Mouse (Mus musculus) CD4-positive, CD25-positive, alpha-beta regulatory T cell, adult 4 months (primary cell): ENCODE data around the gene Kiss1r. TPM values are rescaled to one million over a fixed set of nuclear protein-coding genes. Genes with fewer than 3 reads are reported as not detected.

ENCODE experiments used
- polyA plus RNA-seq, 2 experiments: library from polyadenylated mRNA; unstranded; fragments of 100-300 nt; shearing (Covaris generic); gene quantifications; one replicate each; pipeline ENCODE4 v1.2.1; 2017

The Kiss1r gene
- polyA plus RNA-seq, 2 experiments from 2014 or later: 0.09 TPM; not detected in 1

Other genes starting within 250 kb of the Kiss1r start
- gene Tpgs1, start 247.6 kb upstream of the Kiss1r start, polyA plus RNA-seq: 10 to 100 TPM; 16.6 to 19.5 TPM
- 10 to 100 TPM; 20.8 to 27.3 TPM for gene Cdc34, start 234.8 kb upstream of the Kiss1r start, polyA plus RNA-seq
- gene Gzmm, start 228.0 kb upstream of the Kiss1r start, polyA plus RNA-seq: 1 to 10 TPM in 1 of 2 experiments, under 1 TPM in 1; 0.49 to 1.1 TPM
- 100 to 1,000 TPM; 127 to 129 TPM for gene Bsg, start 212.5 kb upstream of the Kiss1r start, polyA plus RNA-seq
- gene Hcn2, start 200.3 kb upstream of the Kiss1r start, polyA plus RNA-seq: not detected
- 10 to 100 TPM; 18.0 to 23.4 TPM for gene Polrmt, start 170.4 kb upstream of the Kiss1r start, polyA plus RNA-seq
- gene Fgf22, start 161.9 kb upstream of the Kiss1r start, polyA plus RNA-seq: not detected
- 1 to 10 TPM; 3.4 to 3.5 TPM for gene Rnf126, start 150.0 kb upstream of the Kiss1r start, polyA plus RNA-seq
- under 1 TPM in 1 of 2 experiments, not detected in 1; 0.53 TPM for gene Fstl3, start 139.7 kb upstream of the Kiss1r start, polyA plus RNA-seq
- not detected for gene Prss57, start 126.0 kb upstream of the Kiss1r start, polyA plus RNA-seq
- under 1 TPM in 1 of 2 experiments, not detected in 1; 0.23 TPM for gene Palm, start 123.4 kb upstream of the Kiss1r start, polyA plus RNA-seq
- gene Misp, start 96.0 kb upstream of the Kiss1r start, polyA plus RNA-seq: under 1 TPM in 1 of 2 experiments, not detected in 1; 0.27 TPM
- 100 to 1,000 TPM; 103 to 274 TPM for gene Ptbp1, start 62.5 kb upstream of the Kiss1r start, polyA plus RNA-seq
- gene Prtn3, start 42.5 kb upstream of the Kiss1r start, polyA plus RNA-seq: not detected
- 1 to 10 TPM; 2.1 to 4.5 TPM for gene Plppr3, start 42.3 kb upstream of the Kiss1r start, polyA plus RNA-seq
- not detected for gene Elane, start 30.7 kb upstream of the Kiss1r start, polyA plus RNA-seq
- not detected for gene Cfd, start 26.1 kb upstream of the Kiss1r start, polyA plus RNA-seq
- 1 to 10 TPM; 5.0 to 7.7 TPM for gene Med16, start 8.0 kb upstream of the Kiss1r start, polyA plus RNA-seq
- gene Gm26602, start 6.1 kb upstream of the Kiss1r start, polyA plus RNA-seq: not detected
- 100 to 1,000 TPM in 1 of 2 experiments, 10 to 100 TPM in 1; 93.5 to 104 TPM for gene R3hdm4, start 4.2 kb downstream of the Kiss1r start, polyA plus RNA-seq
- 1 to 10 TPM; 2.7 to 3.3 TPM for gene Arid3a, start 10.1 kb downstream of the Kiss1r start, polyA plus RNA-seq
- gene Wdr18, start 43.2 kb downstream of the Kiss1r start, polyA plus RNA-seq: 10 to 100 TPM; 65.1 to 77.5 TPM
- gene Grin3b, start 53.7 kb downstream of the Kiss1r start, polyA plus RNA-seq: under 1 TPM in 1 of 2 experiments, not detected in 1; 0.58 TPM
- gene Tmem259, start 67.4 kb downstream of the Kiss1r start, polyA plus RNA-seq: 1 to 10 TPM; 1.2 to 2.5 TPM
- gene Cnn2, start 71.6 kb downstream of the Kiss1r start, polyA plus RNA-seq: 100 to 1,000 TPM; 904 to 969 TPM
- 10 to 100 TPM; 11.4 to 16.4 TPM for gene Abca7, start 79.5 kb downstream of the Kiss1r start, polyA plus RNA-seq
- 100 to 1,000 TPM; 233 to 369 TPM for gene Arhgap45, start 99.7 kb downstream of the Kiss1r start, polyA plus RNA-seq
- gene Polr2e, start 122.8 kb downstream of the Kiss1r start, polyA plus RNA-seq: 100 to 1,000 TPM; 194 to 220 TPM
- 100 to 1,000 TPM; 450 to 480 TPM for gene Gpx4, start 130.2 kb downstream of the Kiss1r start, polyA plus RNA-seq
- gene Sbno2, start 188.6 kb downstream of the Kiss1r start, polyA plus RNA-seq: 10 to 100 TPM; 28.4 to 54.8 TPM
- gene Stk11, start 198.8 kb downstream of the Kiss1r start, polyA plus RNA-seq: 10 to 100 TPM; 19.2 to 30.7 TPM
- 100 to 1,000 TPM; 303 to 370 TPM for gene Atp5d, start 221.7 kb downstream of the Kiss1r start, polyA plus RNA-seq
- 1 to 10 TPM; 1.3 to 1.4 TPM for gene Cbarp, start 223.9 kb downstream of the Kiss1r start, polyA plus RNA-seq
- 1 to 10 TPM; 4.6 to 8.2 TPM for gene Midn, start 231.3 kb downstream of the Kiss1r start, polyA plus RNA-seq
- 100 to 1,000 TPM; 124 to 272 TPM for gene Cirbp, start 249.0 kb downstream of the Kiss1r start, polyA plus RNA-seq